Mouse (Mus musculus) large intestine, adult 2 months (tissue): ENCODE measurements around the gene Ifnar1. TPM values are rescaled to one million over a fixed set of nuclear protein-coding genes. Genes with fewer than 3 reads are reported as not detected.
"Not testable (repeated sequence)": the region's sequence is repeated elsewhere in the genome, so short reads cannot be mapped to it uniquely, and the experiment has no call there.

ENCODE experiments used
- DNase-seq: peaks from one replicate; pipeline ENCODE4 v3.0.0-alpha.2; 2012; ENCODE audit warnings: low read depth, low spot score
- WGBS: fragments of 180-500 bp; shearing (Covaris S2); methylation state at CpG from one replicate; pipeline ENCODE4 v1.1.7; 2018; 5-methylcytosine and 5-hydroxymethylcytosine counted together
- polyA plus RNA-seq: library from polyadenylated mRNA; depleted of rRNA; stranded (reverse); fragments of >200 nt; gene quantifications from 2 replicates; pipeline ENCODE4 v1.2.3, GENCODE M21; 2012; rRNA removed

Ifnar1 gene
- 16.9 and 23.1 TPM in 2 replicates for polyA plus RNA-seq

DNA sequence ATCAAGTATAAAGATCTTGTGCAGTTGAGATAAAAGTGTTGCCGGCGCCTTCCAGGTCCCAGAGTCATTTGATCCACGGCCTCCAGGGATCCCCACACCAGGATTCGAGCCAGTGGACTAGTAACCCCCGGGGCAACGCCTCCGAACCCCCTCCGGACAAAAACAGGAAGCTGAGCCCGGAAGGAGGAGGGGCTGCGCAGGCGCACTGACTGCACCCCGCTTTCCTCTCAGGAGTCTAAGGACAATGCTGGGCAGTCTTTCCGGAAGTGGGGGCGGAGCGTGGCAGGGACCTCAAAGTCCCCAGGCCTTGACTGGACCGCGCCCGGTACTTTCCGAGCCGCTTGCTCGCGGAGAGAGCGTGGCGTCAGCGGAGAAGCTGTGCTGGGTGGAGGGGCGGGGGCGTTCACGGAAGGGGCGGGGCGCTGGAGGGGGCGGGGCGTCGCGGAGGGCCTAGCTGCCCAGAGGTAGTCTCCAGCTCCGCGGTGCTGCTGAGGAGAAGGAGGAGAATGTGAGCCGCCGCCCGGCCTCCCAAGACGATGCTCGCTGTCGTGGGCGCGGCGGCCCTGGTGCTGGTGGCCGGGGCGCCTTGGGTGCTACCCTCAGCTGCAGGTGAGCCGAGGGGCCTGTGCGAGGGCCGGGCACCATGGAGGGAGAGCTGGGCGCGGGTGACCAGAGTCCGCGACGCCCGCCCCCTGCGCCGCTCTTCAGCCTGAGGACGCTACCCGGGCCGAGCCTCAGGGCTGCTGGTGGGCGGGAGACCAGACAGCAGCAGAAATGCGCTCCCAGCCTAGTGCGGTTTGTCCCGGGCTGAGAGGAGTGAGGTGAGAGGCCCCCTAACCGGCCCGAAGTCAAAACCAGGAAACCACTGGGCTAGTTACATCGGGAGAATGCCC is at the start of gene Ifnar1:
Gene Ifnar1, plus strand, starts transcription at position 431 of the 893 bp plus-strand sequence.
- peak; percentile 99 for DNase-seq
- WGBS, result 1% methylated on average over 62 of the region's 68 CpGs

DNA sequence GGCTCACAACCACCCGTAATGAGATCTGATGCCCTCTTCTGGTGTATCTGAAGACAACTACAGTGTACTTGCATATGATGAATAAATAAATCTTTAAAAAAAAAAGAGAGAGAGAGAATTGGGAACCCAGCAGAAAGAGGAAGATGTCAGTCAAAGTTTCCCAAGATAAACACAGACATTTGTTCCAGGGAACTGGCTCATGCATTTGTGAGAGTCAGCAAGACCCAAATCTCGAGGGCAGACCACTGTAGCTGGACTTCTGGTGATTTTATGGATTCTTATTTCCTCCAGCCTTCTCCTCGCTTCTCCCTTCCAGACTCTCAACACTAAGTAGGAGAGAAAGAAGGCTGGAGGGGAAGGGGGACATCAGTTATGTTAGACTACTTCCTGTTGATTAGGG is 47.0 kb upstream of the Ifnar1 start:
- DNase-seq, result no peak
- 66% methylated on average over 3 of the region's 3 CpGs for WGBS

DNA sequence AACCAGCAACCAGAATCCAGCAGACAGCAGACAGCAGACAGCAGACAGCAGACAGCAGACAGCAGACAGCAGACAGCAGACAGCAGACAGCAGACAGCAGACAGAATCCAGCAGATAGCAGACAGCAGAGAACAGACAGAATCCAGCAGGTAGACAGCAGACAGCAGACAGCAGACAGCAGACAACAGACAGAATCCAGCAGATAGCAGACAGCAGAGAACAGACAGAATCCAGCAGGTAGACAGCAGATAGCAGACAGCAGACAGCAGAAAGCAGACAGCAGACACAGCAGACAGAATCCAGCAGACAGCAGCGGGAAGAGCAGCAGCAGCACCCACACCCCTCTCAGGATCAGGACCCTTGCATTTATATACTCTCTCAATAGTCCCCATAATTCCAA is 46.4 kb upstream of the Ifnar1 start:
- DNase-seq, result not testable (repeated sequence)
- 86% methylated on average over 1 of the region's 1 CpGs for WGBS

DNA sequence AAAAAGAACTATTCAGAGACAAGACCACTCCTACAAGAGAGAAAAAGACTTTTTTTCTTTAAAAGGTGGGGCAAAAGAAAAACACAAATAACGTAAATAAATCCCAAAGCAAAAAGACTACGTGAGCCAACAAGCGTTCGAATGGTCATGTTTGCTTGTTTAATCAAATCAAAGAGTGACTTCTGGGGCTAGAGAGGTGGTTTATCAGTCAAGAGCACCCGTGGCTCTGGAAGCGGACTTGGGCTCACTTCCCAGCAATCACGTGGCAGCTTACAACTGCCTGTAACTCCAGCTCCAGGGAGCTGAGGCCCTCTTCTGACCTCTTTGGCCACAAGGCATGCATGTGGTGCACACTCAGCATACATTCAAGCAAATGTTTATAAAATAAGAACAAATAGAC is 43.7 kb upstream of the Ifnar1 start:
- WGBS, result 33% methylated on average over 7 of the region's 7 CpGs
- no peak for DNase-seq

DNA sequence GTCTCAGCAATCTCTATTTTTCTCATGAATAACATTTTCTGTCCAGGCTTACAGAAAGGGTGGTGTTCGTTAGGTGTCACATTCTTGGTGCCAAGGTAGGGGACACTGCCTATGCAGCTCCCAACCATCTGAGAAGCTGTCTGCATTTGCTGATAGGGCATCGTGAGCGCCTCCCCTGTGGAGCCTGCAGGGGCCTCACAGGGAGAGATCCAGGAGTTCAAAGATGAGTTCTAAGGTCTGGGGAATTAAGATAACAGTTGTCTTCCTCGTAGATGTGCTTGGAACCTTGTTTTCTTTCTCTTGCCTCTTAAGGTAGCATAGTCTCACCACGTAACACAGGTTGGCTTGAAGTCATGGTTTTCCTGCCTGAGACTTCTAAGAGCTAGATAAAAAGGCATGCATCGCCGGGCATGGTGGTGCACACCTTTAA is 43.2 kb upstream of the Ifnar1 start:
- DNase-seq, result no peak
- WGBS, result 79% methylated on average over 7 of the region's 7 CpGs

DNA sequence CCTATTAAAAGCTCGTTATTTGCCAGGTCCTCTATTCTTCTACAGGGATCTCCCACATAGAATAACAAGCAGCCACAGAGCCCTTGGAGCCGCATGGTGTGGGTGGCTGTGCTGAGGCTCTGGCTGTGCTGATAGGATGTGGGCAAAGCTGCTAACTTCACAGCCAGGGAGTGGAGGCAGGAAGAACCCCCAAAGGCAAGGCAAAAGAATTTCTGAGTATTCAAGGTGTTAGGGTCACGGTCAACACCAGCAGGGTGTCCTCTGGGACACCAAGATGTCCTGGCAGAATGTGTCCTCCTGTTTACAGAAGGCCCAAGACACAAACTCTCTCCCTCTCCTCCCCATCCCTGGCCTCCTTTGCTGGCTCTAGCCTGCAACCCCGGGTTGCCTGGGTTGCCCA is 42.6 kb upstream of the Ifnar1 start:
- WGBS, result 78% methylated on average over 4 of the region's 4 CpGs

DNA sequence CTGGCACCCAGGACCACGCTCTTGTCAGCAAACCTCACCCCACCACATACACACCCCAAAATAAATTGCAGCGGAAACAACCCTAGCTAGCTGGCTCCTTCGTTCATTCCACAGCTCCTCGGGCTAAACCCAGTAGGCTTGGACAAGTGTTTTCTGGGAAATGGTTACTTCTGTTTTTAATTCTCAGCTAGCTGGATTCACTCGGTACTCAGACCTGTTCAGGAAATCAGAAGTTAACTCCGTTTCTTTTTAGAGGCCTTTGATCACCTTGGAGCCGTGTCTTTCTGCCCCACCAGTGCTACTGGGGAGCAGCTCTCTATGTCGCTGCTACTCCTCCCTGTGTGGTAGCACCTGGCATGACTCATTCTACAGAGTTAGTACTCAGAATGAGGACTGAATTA is 41.8 kb upstream of the Ifnar1 start:
- 76% methylated on average over 8 of the region's 8 CpGs for WGBS
- DNase-seq, result no peak

More for the DNA sequence above, 42.6 kb upstream of the Ifnar1 start:
- DNase-seq, result no peak

DNA sequence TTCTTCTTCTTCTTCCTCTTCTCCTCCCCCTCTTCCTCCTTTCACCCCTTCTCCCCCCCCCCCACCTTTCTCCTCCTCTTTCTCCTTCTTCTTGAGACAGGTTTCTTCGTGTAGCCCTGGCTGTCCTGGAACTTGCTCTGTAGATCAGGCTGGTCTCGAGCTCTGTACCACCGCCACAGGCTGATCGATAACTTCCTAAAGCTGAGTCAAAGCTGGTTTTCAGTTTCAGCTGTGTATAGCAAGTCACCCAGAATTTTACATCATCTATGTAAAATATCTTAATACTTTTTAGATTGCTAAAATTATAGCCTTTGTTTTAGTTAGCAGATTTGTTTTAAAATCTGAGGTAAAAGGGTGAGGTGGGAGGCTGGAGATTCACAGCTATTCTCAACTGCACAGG is 40.2 kb upstream of the Ifnar1 start:
- WGBS, result 94% methylated on average over 4 of the region's 4 CpGs
- DNase-seq, result no peak

DNA sequence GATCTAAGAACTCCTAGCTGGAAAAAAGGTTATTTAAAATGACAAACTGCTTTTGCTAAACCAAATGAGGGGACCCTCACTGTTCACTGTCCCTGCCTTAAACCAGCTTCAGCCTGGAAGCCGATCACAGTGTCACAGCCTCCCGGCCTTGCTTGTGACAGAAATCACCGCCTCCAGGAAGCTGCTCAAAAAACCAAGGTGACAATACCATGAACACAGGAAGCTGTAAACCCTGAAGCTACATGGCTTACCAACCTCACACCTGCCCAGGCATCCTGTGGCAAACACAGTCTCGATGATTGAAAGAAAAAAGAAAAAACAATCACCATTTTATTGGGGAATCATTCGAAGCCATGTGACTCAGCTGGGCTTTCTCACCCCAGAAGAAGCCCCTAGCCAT is 39.5 kb upstream of the Ifnar1 start:
- no peak for DNase-seq
- 40% methylated on average over 5 of the region's 5 CpGs for WGBS

DNA sequence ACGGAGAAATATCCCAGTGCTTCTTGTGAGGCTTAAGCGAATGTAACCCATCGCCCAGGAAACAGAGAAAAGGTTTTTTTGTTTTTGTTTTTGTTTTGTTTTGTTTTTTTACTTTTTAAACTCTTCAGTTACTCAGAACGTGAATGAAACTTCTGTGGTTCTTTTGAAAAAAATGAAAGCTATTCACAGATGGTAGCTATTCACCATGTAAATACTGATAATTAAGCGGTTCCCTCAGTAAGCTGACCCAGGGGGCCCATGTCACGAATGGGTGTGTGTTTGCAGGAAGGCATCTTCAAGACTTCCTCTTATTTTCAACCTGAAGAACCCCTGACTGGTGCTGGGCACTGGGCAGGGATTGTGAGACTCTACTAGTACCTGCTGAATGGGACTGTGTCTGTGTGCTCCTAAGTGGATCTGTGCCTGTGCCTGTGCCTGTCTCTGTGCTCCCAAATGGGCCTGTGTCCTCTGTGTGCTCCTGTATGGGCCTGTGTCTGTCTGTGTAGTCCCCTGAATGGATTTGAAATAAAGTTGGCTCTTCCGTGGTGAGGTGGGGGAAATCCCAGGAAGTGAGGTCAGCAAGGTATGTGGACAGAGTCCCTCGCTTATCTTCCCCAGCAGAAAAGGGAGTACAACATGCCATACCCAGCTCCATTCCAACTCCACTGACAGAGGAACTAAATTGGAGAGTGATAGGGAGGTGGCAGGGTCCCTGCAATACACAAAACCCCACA is 38.1 kb upstream of the Ifnar1 start:
- 54% methylated on average over 8 of the region's 8 CpGs for WGBS
- no peak for DNase-seq

DNA sequence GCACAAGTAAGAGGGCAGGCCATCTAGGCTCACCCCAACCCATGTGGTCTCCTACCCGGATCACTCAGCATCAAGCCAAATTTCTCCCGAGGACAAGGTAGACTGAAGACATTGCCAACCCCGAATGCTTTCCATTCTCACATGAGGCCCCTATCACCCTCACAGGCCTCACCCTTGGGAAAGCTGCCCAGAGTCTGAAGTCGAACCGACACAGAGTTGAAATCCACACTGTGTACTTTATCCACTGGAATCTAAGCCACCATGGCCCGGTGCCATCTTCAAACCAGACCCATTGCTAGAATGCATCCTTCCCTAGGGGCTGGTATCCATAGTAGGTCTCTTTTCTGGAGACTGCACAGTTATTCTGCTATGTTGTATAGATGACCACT is 37.5 kb upstream of the Ifnar1 start:
- DNase-seq, result peak; percentile 42
- 12% methylated on average over 6 of the region's 6 CpGs for WGBS

DNA sequence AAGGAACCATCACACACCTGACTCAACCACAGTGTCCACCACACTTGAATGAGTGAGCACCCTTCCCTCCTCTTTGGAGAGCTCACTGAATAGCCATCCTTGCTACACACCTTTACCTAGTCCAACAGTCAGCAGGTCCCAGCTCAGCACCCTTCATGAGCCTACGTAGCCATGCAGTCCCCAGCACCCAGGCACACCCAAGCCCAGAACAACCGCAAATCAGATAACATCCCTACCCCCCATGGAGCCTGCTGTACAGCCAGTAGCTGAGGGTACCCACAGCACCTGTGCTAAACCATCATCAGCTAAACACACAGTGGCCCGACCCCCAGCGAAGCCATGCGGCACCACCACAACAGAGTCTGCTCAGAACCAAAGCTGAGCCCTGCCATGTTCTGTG is 37.0 kb upstream of the Ifnar1 start:
- DNase-seq, result no peak
- WGBS, result 85% methylated on average over 5 of the region's 5 CpGs

DNA sequence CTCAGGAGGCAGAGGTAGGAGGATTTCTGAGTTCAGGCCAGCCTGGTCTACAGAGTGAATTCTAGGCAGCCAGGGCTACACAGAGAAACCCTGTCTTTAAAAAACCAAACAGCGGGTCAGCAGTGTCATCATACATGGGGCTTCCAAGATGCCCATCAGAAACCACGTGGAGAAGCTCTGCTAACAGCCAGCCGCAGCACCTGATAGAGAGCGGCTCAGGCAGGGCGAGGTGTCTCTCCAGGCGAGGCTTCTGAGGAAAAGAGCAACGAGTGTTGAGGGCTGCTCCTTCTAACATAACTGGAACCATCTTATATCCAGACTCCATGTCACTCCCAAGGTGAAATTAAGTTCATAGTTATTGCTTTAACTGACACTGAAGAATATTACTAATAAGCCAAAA is 36.1 kb upstream of the Ifnar1 start:
- no peak for DNase-seq
- WGBS, result 82% methylated on average over 7 of the region's 7 CpGs

DNA sequence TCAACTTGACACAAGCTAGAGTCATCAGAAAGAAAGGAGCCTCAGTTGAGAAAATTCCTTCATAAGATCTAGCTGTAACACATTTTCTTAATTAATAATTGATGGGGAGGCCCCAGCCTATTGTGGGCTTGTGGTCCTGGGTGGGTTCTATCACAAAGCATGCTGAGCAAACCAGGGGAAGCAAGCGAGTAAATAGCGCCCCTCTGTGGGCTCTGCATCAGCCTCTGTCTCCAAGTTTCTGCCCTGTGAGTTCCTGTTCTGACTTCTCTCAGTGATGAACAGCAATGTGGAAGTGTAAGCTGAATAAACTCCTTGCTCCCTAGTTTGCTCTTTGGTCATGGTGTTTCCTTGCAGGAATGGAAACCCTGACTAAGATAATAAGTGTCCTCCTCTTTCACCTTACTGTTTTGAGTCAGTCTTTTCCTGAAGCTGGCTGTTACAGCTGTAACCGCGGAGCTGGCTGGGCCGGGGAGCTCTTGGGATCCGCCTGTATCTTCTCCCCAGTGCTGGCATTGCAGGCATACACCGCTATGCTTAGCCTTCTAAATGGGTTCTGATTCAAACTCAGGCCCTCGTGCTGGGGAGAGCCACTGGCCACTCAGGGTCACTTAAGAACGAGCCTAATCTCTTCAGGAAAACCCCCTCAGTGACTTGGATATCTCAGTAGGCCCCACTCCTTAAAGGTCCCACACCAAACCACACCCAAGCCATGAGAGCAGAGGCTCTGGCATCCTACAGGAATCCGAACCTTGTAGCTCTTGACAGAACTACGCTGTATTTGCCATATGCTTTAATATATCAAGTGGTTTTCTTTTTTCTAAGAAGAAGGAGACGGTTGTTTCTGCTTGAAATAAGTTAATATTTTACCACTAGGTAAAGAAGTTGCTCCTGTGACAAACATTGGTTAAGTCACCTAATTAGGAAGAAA is 34.6 kb upstream of the Ifnar1 start:
- no peak for DNase-seq
- WGBS, result 70% methylated on average over 12 of the region's 12 CpGs

DNA sequence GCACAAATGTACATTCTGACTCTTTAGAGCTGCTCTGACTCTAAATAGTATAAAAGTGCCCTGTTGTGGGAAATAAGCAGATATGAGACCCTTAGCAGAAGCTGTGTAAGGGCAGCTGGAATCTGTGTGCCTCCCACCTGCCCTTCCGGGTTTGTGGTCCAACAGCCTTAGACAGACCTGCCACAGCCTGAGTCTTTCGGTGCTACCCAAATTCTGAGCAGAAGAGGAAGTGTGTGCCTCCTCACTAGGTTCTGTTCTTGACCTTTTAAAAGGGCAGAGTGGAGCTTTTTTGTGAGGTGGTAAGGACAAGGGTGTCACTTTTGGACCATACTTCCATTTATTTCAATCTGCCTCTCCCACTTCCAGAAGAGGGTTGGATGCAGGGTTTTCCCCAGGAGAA is 33.1 kb upstream of the Ifnar1 start:
- WGBS, result 44% methylated on average over 2 of the region's 2 CpGs
- DNase-seq, result no peak

DNA sequence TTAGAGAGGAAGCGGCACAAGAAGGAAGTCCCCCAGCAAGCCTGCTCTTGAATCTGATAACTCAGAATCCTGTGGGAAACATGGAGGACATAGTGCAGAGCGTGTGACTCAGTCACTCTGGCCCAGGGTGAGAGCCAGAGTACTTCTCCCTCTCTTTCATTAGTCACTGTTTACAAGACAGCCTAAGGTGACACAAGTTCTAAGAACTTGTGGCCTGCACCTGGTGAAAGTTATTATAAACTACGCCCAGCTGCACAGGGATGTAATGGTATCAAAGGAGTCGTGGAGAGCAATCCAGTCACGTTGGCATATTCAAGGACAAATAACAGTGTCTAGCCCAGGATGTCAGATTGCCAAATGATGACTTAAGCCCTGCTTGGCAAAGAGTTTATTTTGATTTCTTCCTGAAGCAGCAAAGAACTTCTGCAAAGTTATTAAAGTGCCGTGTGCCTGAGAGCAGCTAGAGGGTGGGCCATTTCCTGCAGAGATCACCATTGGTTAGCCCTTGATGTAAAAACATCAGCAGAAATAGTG is 32.6 kb upstream of the Ifnar1 start:
- no peak for DNase-seq
- WGBS, result 8% methylated on average over 6 of the region's 6 CpGs

DNA sequence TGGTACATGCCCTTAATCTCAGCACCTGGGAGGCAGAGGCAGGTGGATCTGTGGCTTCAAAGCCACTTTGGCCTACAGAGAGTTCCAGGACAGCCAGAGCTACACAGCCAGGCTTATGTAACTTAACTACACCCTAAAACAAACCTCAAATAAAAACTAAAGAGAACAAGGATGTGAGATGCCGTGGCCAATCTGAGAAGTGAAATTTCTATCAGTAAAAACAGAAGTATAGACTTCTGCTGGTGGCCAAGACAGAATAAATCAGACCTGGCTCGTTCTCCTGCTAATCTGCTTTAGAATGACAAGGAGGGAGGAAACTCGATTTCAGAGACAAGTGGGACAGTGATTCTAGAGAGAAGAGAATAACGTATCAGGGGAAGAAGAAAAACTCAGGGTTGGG is 29.2 kb upstream of the Ifnar1 start:
- DNase-seq, result no peak
- WGBS, result 58% methylated on average over 4 of the region's 4 CpGs

DNA sequence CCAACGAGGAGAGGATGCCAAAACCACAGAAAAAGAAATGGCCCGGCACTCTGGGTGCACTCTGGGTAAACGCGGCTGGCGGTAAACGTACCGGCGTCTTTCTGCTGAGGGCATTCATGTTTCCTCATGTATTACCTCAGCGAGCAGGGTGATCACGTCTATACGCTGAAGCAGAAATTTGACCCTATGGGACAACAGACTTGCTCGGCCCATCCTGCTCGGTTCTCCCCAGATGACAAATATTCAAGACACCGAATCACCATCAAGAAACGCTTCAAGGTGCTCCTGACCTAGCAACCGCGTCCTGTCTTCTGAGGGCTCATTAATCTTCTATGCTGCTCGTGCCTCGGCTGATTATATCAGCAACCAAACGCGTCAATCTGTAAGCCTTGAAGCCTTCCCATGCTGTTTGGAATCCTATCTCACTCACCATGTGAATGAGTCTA is 26.7 kb upstream of the Ifnar1 start:
- DNase-seq, result no peak
- WGBS, result 80% methylated on average over 21 of the region's 21 CpGs

DNA sequence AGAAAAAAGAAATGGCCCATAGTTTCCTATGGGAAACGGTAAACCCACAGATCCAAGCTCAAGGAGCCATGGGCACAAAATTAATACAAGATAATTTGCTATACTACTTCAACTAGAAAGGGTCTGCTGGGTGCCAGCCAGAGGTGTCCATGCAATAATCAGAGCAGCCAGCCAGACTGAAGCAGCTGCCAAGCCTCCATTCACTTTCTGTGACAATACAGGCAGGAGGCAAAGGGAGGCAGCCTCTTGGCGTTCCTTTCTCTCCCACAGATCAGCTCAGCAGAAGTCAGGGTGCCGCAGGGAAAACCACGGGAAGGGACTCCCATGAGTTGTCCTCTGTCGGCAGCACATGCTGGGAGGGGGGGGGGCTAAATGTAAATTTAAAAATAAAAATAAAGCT is 26.1 kb upstream of the Ifnar1 start:
- 58% methylated on average over 5 of the region's 5 CpGs for WGBS
- no peak for DNase-seq

DNA sequence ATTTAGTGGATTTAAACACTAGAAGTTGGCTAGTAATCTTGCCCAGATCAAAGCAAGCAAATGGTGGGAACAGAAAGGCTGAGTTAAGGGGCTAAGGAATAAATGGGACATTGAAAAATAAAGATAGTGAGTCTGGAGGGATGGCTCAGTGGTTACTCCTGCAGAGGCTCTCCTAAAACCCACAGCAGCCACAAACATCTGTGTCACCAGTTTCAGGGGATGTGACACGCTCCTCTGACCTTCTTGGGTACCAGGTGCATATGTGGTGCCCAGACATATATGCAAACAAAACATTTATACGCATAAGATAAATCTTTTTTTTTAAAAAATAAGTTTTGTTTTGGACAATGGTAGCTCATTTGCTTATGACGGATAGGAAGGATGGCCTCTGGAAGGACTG is 25.6 kb upstream of the Ifnar1 start:
- WGBS, result 85% methylated on average over 3 of the region's 3 CpGs
- DNase-seq, result no peak
